Comparison of ENCODE assay signal across 10 mouse cellular contexts in genomic region chr5:137686127-137686790, GRCm38 (mm10). TPM values are rescaled to one million over a fixed set of nuclear protein-coding genes. Genes with fewer than 3 reads are reported as not detected.
DNase-seq lines count a peak whose midpoint lies in the region; ATAC-seq and TF ChIP-seq lines count a peak whose summit lies in the region.
"Had no signal": no experiment of that assay in that cellular context is flagged by ENCODE, and none has a peak within 500 bp of the region (broad histone marks: within the 10 kb centered on the region; RNA-seq: fewer than 3 reads in every experiment).

No protein-coding gene starts in this region.

- H3K4me3 ChIP-seq in hindbrain, embryonic 10.5 days, result no peak overlapping the region
- H3K4me3 ChIP-seq in hindbrain, embryonic 13.5 days, result no peak overlapping the region
- peak overlapping the region; percentile 83 for H3K4me3 ChIP-seq in megakaryocyte, embryonic 14.5 days (replicated peaks)
- H3K4me3 ChIP-seq in gastrocnemius, adult 2 months, result no peak overlapping the region

- ATAC-seq in hindbrain, embryonic 13.5 days (ENCODE audit: low FRiP score), result no peak
- ATAC-seq in common myeloid progenitor, adult 5-6 weeks (replicated peaks; ENCODE audit: low read depth, poor library complexity, severe bottlenecking), result peak; percentile 75
- ATAC-seq: intestine, postnatal 0 days had no signal

- peaks cover 16% of the 10 kb centered on the region for H3K27me3 ChIP-seq in hindbrain, embryonic 10.5 days (ENCODE audit: insufficient read depth, poor library complexity, severe bottlenecking)
- no peaks in the 10 kb centered on the region for H3K27me3 ChIP-seq in hindbrain, embryonic 13.5 days
- no peaks in the 10 kb centered on the region for H3K27me3 ChIP-seq in megakaryocyte, embryonic 14.5 days (replicated peaks)

- DNase-seq in hindbrain, embryonic 10.5 days (ENCODE audit: low spot score), result no peak
- DNase-seq in thymus, postnatal 14 days, result peak; percentile 64
- DNase-seq in frontal cortex, postnatal 36 days (ENCODE audit: low spot score in 2 of 2), result no peak
- no peak for DNase-seq in kidney, postnatal 14 days
- DNase-seq in gastrocnemius, adult 2 months, result no peak
- DNase-seq: heart, adult 11 months had no signal

- no peak for TF ChIP-seq CTCF in gastrocnemius, adult 2 months (IDR thresholded peaks at IDR 0.05)

- 86% methylated on average over 6 of the region's 6 CpGs for WGBS in hindbrain, embryonic 10.5 days
- WGBS in hindbrain, embryonic 13.5 days, result 86% methylated on average over 6 of the region's 6 CpGs

- peaks cover 32% of the 10 kb centered on the region for H3K4me1 ChIP-seq in hindbrain, embryonic 10.5 days (replicated peaks)
- H3K4me1 ChIP-seq in hindbrain, embryonic 13.5 days (replicated peaks), result peaks cover 23% of the 10 kb centered on the region
- peaks cover 83% of the 10 kb centered on the region for H3K4me1 ChIP-seq in megakaryocyte, embryonic 14.5 days

- H3K27ac ChIP-seq in hindbrain, embryonic 10.5 days, result peak overlapping the region; percentile 29; the same call in 1 of the 2 replicates
- no peak overlapping the region for H3K27ac ChIP-seq in hindbrain, embryonic 13.5 days
- no peak overlapping the region for H3K27ac ChIP-seq in gastrocnemius, adult 2 months

- H3K36me3 ChIP-seq in hindbrain, embryonic 10.5 days, result peaks cover 11% of the 10 kb centered on the region
- H3K36me3 ChIP-seq in hindbrain, embryonic 13.5 days, result no peaks in the 10 kb centered on the region
- H3K36me3 ChIP-seq in megakaryocyte, embryonic 14.5 days (replicated peaks; ENCODE audit: low read length), result peaks cover 13% of the 10 kb centered on the region

- H3K4me2 ChIP-seq in hindbrain, embryonic 13.5 days, result no peak overlapping the region

- H3K9me3 ChIP-seq in hindbrain, embryonic 10.5 days, result no peaks in the 10 kb centered on the region
- H3K9me3 ChIP-seq in hindbrain, embryonic 13.5 days, result no peaks in the 10 kb centered on the region
- no peaks in the 10 kb centered on the region for H3K9me3 ChIP-seq in megakaryocyte, embryonic 14.5 days

- no peak overlapping the region for H3K9ac ChIP-seq in hindbrain, embryonic 13.5 days

- intact Hi-C loops in gastrocnemius, adult 2 months (cut with DNase I), result loop anchor here (5.0 kb wide), 1 partner anchor 51 kb away; no protein-coding TSS in a partner anchor

RNA-seq across cellular contexts. Expression of gene Agfg2, which starts 1.7 kb away (rescaled TPM):
- 25.9 and 27.6 TPM in 2 replicates for polyA plus RNA-seq in hindbrain, embryonic 10.5 days (2016; fragmentation: Nextera tagmentation; extraction: Ambion mirVana)
- polyA plus RNA-seq in hindbrain, embryonic 13.5 days (2015; fragmentation: Nextera tagmentation; extraction: Ambion mirVana), result 15.6 and 16.4 TPM in 2 replicates
- 10.1 and 15.7 TPM in 2 replicates for total RNA-seq in common myeloid progenitor, adult 5-6 weeks (2017)
- 58.4 and 131 TPM in 2 replicates for polyA plus RNA-seq in megakaryocyte, embryonic 14.5 days (2012; ENCODE audit: insufficient read depth, low replicate concordance)
- total RNA-seq in gastrocnemius, adult 2 months (2021), result 10 to 100 TPM in 1 of 2 experiments, 1 to 10 TPM in 1; 3.3 to 10.3 TPM

RNA-seq across cellular contexts. Expression of gene Irs3, which starts 40.7 kb away (rescaled TPM):
- polyA plus RNA-seq in hindbrain, embryonic 10.5 days (2016; fragmentation: Nextera tagmentation; extraction: Ambion mirVana), result 0.42 and 0.67 TPM in 2 replicates
- 0.09 and 0.16 TPM in 2 replicates for polyA plus RNA-seq in hindbrain, embryonic 13.5 days (2015; fragmentation: Nextera tagmentation; extraction: Ambion mirVana)
- not detected in 2 replicates for total RNA-seq in common myeloid progenitor, adult 5-6 weeks (2017)
- polyA plus RNA-seq in megakaryocyte, embryonic 14.5 days (2012; ENCODE audit: insufficient read depth, low replicate concordance), result 0.95 TPM in 1 of 2 replicates, not detected in the other
- total RNA-seq in gastrocnemius, adult 2 months (2021), result under 1 TPM; 0.26 to 0.78 TPM

RNA-seq across cellular contexts. Expression of gene Sap25, which starts 45.1 kb away (rescaled TPM):
- 7.1 and 7.8 TPM in 2 replicates for polyA plus RNA-seq in hindbrain, embryonic 10.5 days (2016; fragmentation: Nextera tagmentation; extraction: Ambion mirVana)
- polyA plus RNA-seq in hindbrain, embryonic 13.5 days (2015; fragmentation: Nextera tagmentation; extraction: Ambion mirVana), result 4.8 and 5.2 TPM in 2 replicates
- 5.6 and 9.3 TPM in 2 replicates for total RNA-seq in common myeloid progenitor, adult 5-6 weeks (2017)
- 62.2 and 72.5 TPM in 2 replicates for polyA plus RNA-seq in megakaryocyte, embryonic 14.5 days (2012; ENCODE audit: insufficient read depth, low replicate concordance)
- total RNA-seq in gastrocnemius, adult 2 months (2021), result 1 to 10 TPM; 1.6 to 4.2 TPM

RNA-seq across cellular contexts. Expression of gene Nyap1, which starts 55.1 kb away (rescaled TPM):
- polyA plus RNA-seq in hindbrain, embryonic 10.5 days (2016; fragmentation: Nextera tagmentation; extraction: Ambion mirVana), result 4.7 and 9.5 TPM in 2 replicates
- 32.9 and 34.1 TPM in 2 replicates for polyA plus RNA-seq in hindbrain, embryonic 13.5 days (2015; fragmentation: Nextera tagmentation; extraction: Ambion mirVana)
- total RNA-seq in common myeloid progenitor, adult 5-6 weeks (2017), result 0.05 TPM in 1 of 2 replicates, not detected in the other
- 5.9 and 8.4 TPM in 2 replicates for polyA plus RNA-seq in megakaryocyte, embryonic 14.5 days (2012; ENCODE audit: insufficient read depth, low replicate concordance)
- total RNA-seq in gastrocnemius, adult 2 months (2021), result under 1 TPM; 0.05 to 0.45 TPM

RNA-seq across cellular contexts. Expression of gene Gm20605, which starts 57.3 kb away (rescaled TPM):
- polyA plus RNA-seq in hindbrain, embryonic 10.5 days (2016; fragmentation: Nextera tagmentation; extraction: Ambion mirVana), result 14.1 and 14.9 TPM in 2 replicates
- 7.9 and 8.9 TPM in 2 replicates for polyA plus RNA-seq in hindbrain, embryonic 13.5 days (2015; fragmentation: Nextera tagmentation; extraction: Ambion mirVana)
- 6.0 and 6.5 TPM in 2 replicates for total RNA-seq in common myeloid progenitor, adult 5-6 weeks (2017)
- 5.6 and 30.5 TPM in 2 replicates for polyA plus RNA-seq in megakaryocyte, embryonic 14.5 days (2012; ENCODE audit: insufficient read depth, low replicate concordance)
- 1 to 10 TPM; 2.9 to 3.3 TPM for total RNA-seq in gastrocnemius, adult 2 months (2021)
